Mouse (Mus musculus): ENCODE measurements around the gene Golgb1. TPM values are rescaled to one million over a fixed set of nuclear protein-coding genes. Genes with fewer than 3 reads are reported as not detected.

Golgb1 gene
- polyA plus RNA-seq, 1 experiment from 2014 or later, result 123 TPM

DNA sequence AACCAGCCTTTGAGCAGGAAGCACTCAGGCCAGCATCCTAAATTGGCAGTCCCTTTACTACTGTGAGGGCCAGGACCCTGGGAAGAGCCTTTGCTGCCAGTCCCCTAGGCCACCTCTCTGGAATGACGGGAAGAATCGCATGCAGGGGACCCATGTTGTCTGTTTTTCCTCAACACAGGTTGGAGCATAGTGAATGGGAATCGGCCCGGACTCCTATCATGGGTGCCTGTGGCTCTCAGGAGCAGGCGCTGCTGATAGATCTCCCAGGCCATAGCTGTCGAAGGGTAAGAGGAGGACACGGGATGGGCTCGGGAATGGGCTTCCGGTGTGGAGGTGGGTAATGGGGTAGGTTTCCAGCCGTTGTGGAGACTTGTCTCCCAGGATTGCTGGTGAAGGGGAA lies 56.4 kb downstream of the Golgb1 start:
- no peak overlapping the region for H3K4me2 ChIP-seq (replicated peaks; ENCODE audit: low read depth, low read length)
- H3K27ac ChIP-seq (ENCODE audit: low read length), result no peak overlapping the region
- ATAC-seq (ENCODE audit: insufficient number of reproducible peaks, insufficient read depth, low FRiP score, low read depth), result no peak
- no peaks in the 10 kb centered on the region for H3K9me3 ChIP-seq (ENCODE audit: control insufficient read depth, low read depth, low read length)
- H3K4me3 ChIP-seq (ENCODE audit: low read depth, low read length), result no peak overlapping the region
- no peak overlapping the region for H3K9ac ChIP-seq (replicated peaks; ENCODE audit: low read depth, low read length)
- 94% methylated on average over 10 of the region's 10 CpGs for WGBS
- H3K4me1 ChIP-seq (ENCODE audit: control insufficient read depth, insufficient read depth, low read length), result no peaks in the 10 kb centered on the region
- H3K27me3 ChIP-seq (ENCODE audit: control insufficient read depth, insufficient read depth, low read length), result no peaks in the 10 kb centered on the region
- H3K36me3 ChIP-seq (ENCODE audit: control insufficient read depth, insufficient read depth, low read length), result peaks cover 34% of the 10 kb centered on the region

- no peak overlapping the region for H3K27ac ChIP-seq (ENCODE audit: low read length)
- H3K36me3 ChIP-seq (ENCODE audit: control insufficient read depth, insufficient read depth, low read length), result peaks cover 30% of the 10 kb centered on the region
- H3K4me3 ChIP-seq (ENCODE audit: low read depth, low read length), result no peak overlapping the region
- no peak overlapping the region for H3K9ac ChIP-seq (replicated peaks; ENCODE audit: low read depth, low read length)
- 86% methylated on average over 3 of the region's 3 CpGs for WGBS
- H3K27me3 ChIP-seq (ENCODE audit: control insufficient read depth, insufficient read depth, low read length), result no peaks in the 10 kb centered on the region
- no peak overlapping the region for H3K4me2 ChIP-seq (replicated peaks; ENCODE audit: low read depth, low read length)
- no peaks in the 10 kb centered on the region for H3K9me3 ChIP-seq (ENCODE audit: control insufficient read depth, low read depth, low read length)
- H3K4me1 ChIP-seq (ENCODE audit: control insufficient read depth, insufficient read depth, low read length), result no peaks in the 10 kb centered on the region
- ATAC-seq (ENCODE audit: insufficient number of reproducible peaks, insufficient read depth, low FRiP score, low read depth), result no peak
Measured at GRCm38 (mm10) chr16:36931976-36932375, 57.0 kb downstream of the Golgb1 start.

GRCm38 (mm10) chr16:36932546-36932945 lies 57.6 kb downstream of the Golgb1 start:
- WGBS, result 94% methylated on average over 6 of the region's 6 CpGs

GRCm38 (mm10) chr16:36934131-36934840 lies 59.3 kb downstream of the Golgb1 start:
- H3K36me3 ChIP-seq (ENCODE audit: control insufficient read depth, insufficient read depth, low read length), result peaks cover 18% of the 10 kb centered on the region; the same call in 1 of the 2 replicates
- no peak overlapping the region for H3K4me3 ChIP-seq (ENCODE audit: low read depth, low read length)
- no peaks in the 10 kb centered on the region for H3K27me3 ChIP-seq (ENCODE audit: control insufficient read depth, insufficient read depth, low read length)
- no peak overlapping the region for H3K9ac ChIP-seq (replicated peaks; ENCODE audit: low read depth, low read length)
- H3K27ac ChIP-seq (ENCODE audit: low read length), result no peak overlapping the region
- H3K9me3 ChIP-seq (ENCODE audit: control insufficient read depth, low read depth, low read length), result no peaks in the 10 kb centered on the region
- WGBS, result 53% methylated on average over 6 of the region's 6 CpGs
- H3K4me1 ChIP-seq (ENCODE audit: control insufficient read depth, insufficient read depth, low read length), result no peaks in the 10 kb centered on the region
- no peak overlapping the region for H3K4me2 ChIP-seq (replicated peaks; ENCODE audit: low read depth, low read length)
- ATAC-seq (ENCODE audit: insufficient number of reproducible peaks, insufficient read depth, low FRiP score, low read depth), result no peak

More at GRCm38 (mm10) chr16:36932546-36932945, 57.6 kb downstream of the Golgb1 start:
- Histone ChIP-seq H3K27me3 (ENCODE audit: control insufficient read depth, insufficient read depth, low read length) (no peaks in the 10 kb centered on the region), H3K4me3 (ENCODE audit: low read depth, low read length) (no peak overlapping the region), H3K4me1 (ENCODE audit: control insufficient read depth, insufficient read depth, low read length) (no peaks in the 10 kb centered on the region), H3K9me3 (ENCODE audit: control insufficient read depth, low read depth, low read length) (no peaks in the 10 kb centered on the region), H3K9ac (replicated peaks; ENCODE audit: low read depth, low read length) (no peak overlapping the region), H3K27ac (ENCODE audit: low read length) (no peak overlapping the region), H3K4me2 (replicated peaks; ENCODE audit: low read depth, low read length) (no peak overlapping the region), H3K36me3 (ENCODE audit: control insufficient read depth, insufficient read depth, low read length) (peaks cover 28% of the 10 kb centered on the region)
- ATAC-seq (ENCODE audit: insufficient number of reproducible peaks, insufficient read depth, low FRiP score, low read depth), result no peak

- no peaks in the 10 kb centered on the region for H3K4me1 ChIP-seq (ENCODE audit: control insufficient read depth, insufficient read depth, low read length)
- H3K36me3 ChIP-seq (ENCODE audit: control insufficient read depth, insufficient read depth, low read length), result peaks cover 15% of the 10 kb centered on the region; the same call in 1 of the 2 replicates
- no peak within 1 kb of the TSS for H3K27ac ChIP-seq (ENCODE audit: low read length)
- 75% methylated on average over 7 of the region's 7 CpGs for WGBS
- H3K9me3 ChIP-seq (ENCODE audit: control insufficient read depth, low read depth, low read length), result no peaks in the 10 kb centered on the region
- no peak within 1 kb of the TSS for H3K4me2 ChIP-seq (replicated peaks; ENCODE audit: low read depth, low read length)
- H3K4me3 ChIP-seq (ENCODE audit: low read depth, low read length), result no peak within 1 kb of the TSS
- H3K9ac ChIP-seq (replicated peaks; ENCODE audit: low read depth, low read length), result no peak within 1 kb of the TSS
- no peak for ATAC-seq (ENCODE audit: insufficient number of reproducible peaks, insufficient read depth, low FRiP score, low read depth)
- no peaks in the 10 kb centered on the region for H3K27me3 ChIP-seq (ENCODE audit: control insufficient read depth, insufficient read depth, low read length)
Measured at GRCm38 (mm10) chr16:36934841-36935620, 60.1 kb downstream of the Golgb1 start, which contains the start of gene Hcls1. Gene Hcls1 (plus strand): TSS chr16:36934983.

DNA sequence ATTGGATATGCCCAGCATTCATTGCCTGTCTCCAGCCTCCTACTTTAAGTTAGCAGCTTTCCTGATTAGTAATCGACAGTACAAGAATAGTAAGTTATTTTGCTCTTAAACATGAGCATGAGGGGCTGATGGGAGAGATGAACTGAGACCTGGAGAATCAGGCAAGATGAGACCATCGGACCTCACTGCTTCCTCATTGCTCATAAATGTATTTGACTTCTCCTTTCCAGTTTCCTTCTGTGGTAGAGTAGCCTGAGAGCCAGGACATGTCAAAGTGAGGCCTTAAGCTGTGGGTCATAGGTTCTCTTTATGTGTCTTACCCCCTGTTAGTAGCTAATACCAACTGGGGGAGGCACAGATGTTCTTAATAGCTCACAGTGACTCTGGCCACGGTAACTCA lies 60.9 kb downstream of the Golgb1 start:
- no peaks in the 10 kb centered on the region for H3K4me1 ChIP-seq (ENCODE audit: control insufficient read depth, insufficient read depth, low read length)
- H3K27ac ChIP-seq (ENCODE audit: low read length), result no peak overlapping the region
- H3K36me3 ChIP-seq (ENCODE audit: control insufficient read depth, insufficient read depth, low read length), result peaks cover 11% of the 10 kb centered on the region; the same call in 1 of the 2 replicates
- no peaks in the 10 kb centered on the region for H3K9me3 ChIP-seq (ENCODE audit: control insufficient read depth, low read depth, low read length)
- 86% methylated on average over 3 of the region's 3 CpGs for WGBS
- ATAC-seq (ENCODE audit: insufficient number of reproducible peaks, insufficient read depth, low FRiP score, low read depth), result no peak
- no peak overlapping the region for H3K4me2 ChIP-seq (replicated peaks; ENCODE audit: low read depth, low read length)
- no peak overlapping the region for H3K4me3 ChIP-seq (ENCODE audit: low read depth, low read length)
- H3K27me3 ChIP-seq (ENCODE audit: control insufficient read depth, insufficient read depth, low read length), result no peaks in the 10 kb centered on the region
- no peak overlapping the region for H3K9ac ChIP-seq (replicated peaks; ENCODE audit: low read depth, low read length)

DNA sequence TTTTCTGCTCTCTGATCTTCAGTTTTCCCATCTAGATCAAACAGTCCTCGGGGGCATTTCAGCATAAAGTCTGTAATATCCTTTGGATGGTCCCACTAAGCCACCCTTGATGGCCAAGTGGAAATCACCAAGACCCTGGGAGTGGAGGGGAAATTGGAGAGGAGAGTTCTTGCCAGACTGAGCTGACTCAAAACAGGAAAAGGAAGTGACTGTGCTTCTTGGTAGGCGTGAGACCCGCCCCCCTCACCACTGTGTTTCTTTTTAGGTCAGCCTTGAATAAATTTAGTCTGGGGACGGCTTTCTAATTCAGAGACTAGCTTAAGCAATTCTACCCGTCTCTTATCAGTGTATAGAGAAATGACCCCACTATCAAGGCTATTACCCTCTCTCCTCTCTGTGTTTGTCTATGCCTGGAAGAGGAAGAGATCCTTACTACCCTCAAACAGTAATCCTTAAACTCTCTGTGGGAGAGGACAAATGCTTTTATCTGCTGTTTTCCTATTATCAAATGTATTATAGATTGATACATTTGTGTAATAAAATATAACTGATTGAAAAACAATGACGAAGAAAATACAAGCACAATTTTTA lies 66.3 kb downstream of the Golgb1 start:
- Histone ChIP-seq H3K4me3 (ENCODE audit: low read depth, low read length) (no peak overlapping the region), H3K9me3 (ENCODE audit: control insufficient read depth, low read depth, low read length) (no peaks in the 10 kb centered on the region), H3K27me3 (ENCODE audit: control insufficient read depth, insufficient read depth, low read length) (no peaks in the 10 kb centered on the region), H3K27ac (ENCODE audit: low read length) (no peak overlapping the region), H3K4me1 (ENCODE audit: control insufficient read depth, insufficient read depth, low read length) (no peaks in the 10 kb centered on the region), H3K4me2 (replicated peaks; ENCODE audit: low read depth, low read length) (no peak overlapping the region), H3K9ac (replicated peaks; ENCODE audit: low read depth, low read length) (no peak overlapping the region), H3K36me3 (ENCODE audit: control insufficient read depth, insufficient read depth, low read length) (no peaks in the 10 kb centered on the region)
- no peak for ATAC-seq (ENCODE audit: insufficient number of reproducible peaks, insufficient read depth, low FRiP score, low read depth)
- 75% methylated on average over 6 of the region's 6 CpGs for WGBS

GRCm38 (mm10) chr16:36941895-36942294 lies 67.0 kb downstream of the Golgb1 start:
- WGBS, result 76% methylated on average over 4 of the region's 4 CpGs
- no peak for ATAC-seq (ENCODE audit: insufficient number of reproducible peaks, insufficient read depth, low FRiP score, low read depth)
- no peak overlapping the region for H3K27ac ChIP-seq (ENCODE audit: low read length)

More at GRCm38 (mm10) chr16:36941895-36942294, 67.0 kb downstream of the Golgb1 start:
- H3K9me3 ChIP-seq (ENCODE audit: control insufficient read depth, low read depth, low read length), result no peaks in the 10 kb centered on the region
- no peaks in the 10 kb centered on the region for H3K27me3 ChIP-seq (ENCODE audit: control insufficient read depth, insufficient read depth, low read length)
- no peaks in the 10 kb centered on the region for H3K4me1 ChIP-seq (ENCODE audit: control insufficient read depth, insufficient read depth, low read length)
- no peaks in the 10 kb centered on the region for H3K36me3 ChIP-seq (ENCODE audit: control insufficient read depth, insufficient read depth, low read length)
- H3K4me2 ChIP-seq (replicated peaks; ENCODE audit: low read depth, low read length), result no peak overlapping the region
- no peak overlapping the region for H3K9ac ChIP-seq (replicated peaks; ENCODE audit: low read depth, low read length)
- H3K4me3 ChIP-seq (ENCODE audit: low read depth, low read length), result no peak overlapping the region

Data from stomach, embryonic 14.5 days (tissue).